Mouse (Mus musculus) hematopoietic stem cell, adult 5-6 weeks (primary cell): ENCODE results near the gene Zbtb20. TPM values are rescaled to one million over a fixed set of nuclear protein-coding genes. Genes with fewer than 3 reads are reported as not detected.

Experiments used
- ATAC-seq, 2 experiments: fragments of 125-278 bp in 1 of 2; replicated peaks in 1 of 2; 2 replicates each; pipeline ENCODE4 v1.8.0; 2016 to 2017; ENCODE audit warnings: inconsistent platforms in 2 of 2, mild to moderate bottlenecking in 2 of 2, moderate number of reproducible peaks in 2 of 2, low read depth in 1 of 2, moderate TSS enrichment in 1 of 2; ENCODE audit not compliant: low FRiP score in 2 of 2, poor library complexity in 2 of 2, severe bottlenecking in 2 of 2, insufficient read depth in 1 of 2, low TSS enrichment in 1 of 2
- total RNA-seq: library from RNA; stranded (forward); fragments of 172-1452, 232-1000 nt; gene quantifications from 2 replicates; pipeline ENCODE4 v1.2.3, GENCODE M21; 2017

The Zbtb20 gene
- total RNA-seq, 1 experiment from 2014 or later = 34.1 TPM

- no peak for ATAC-seq
These were observed 484.4 kb downstream of the Zbtb20 start for GRCm38 (mm10) chr16:43360112-43360511.

- no peak for ATAC-seq
These were observed 485.3 kb downstream of the Zbtb20 start for GRCm38 (mm10) chr16:43360838-43361480.

- peak; percentile 39 to 74 for ATAC-seq
These were observed 487.1 kb downstream of the Zbtb20 start for GRCm38 (mm10) chr16:43362651-43363300.

GRCm38 (mm10) chr16:43363316-43363715 is 487.6 kb downstream of the Zbtb20 start:
- ATAC-seq = no peak

- ATAC-seq = peak; percentile 82 to 83
These were observed 488.3 kb downstream of the Zbtb20 start for GRCm38 (mm10) chr16:43363751-43364515.

- ATAC-seq = no peak
These were observed 488.8 kb downstream of the Zbtb20 start for GRCm38 (mm10) chr16:43364516-43364910.

- ATAC-seq = no peak
These were observed 489.6 kb downstream of the Zbtb20 start for GRCm38 (mm10) chr16:43365277-43365676.

GRCm38 (mm10) chr16:43370496-43371020 is 494.9 kb downstream of the Zbtb20 start:
- ATAC-seq = no peak

GRCm38 (mm10) chr16:43376782-43377181 is 501.1 kb downstream of the Zbtb20 start:
- peak; percentile 94 to 96 for ATAC-seq

- ATAC-seq = no peak
These were observed 504.0 kb downstream of the Zbtb20 start for GRCm38 (mm10) chr16:43379351-43380325.

- ATAC-seq = 0 out of 4 replicates have a peak, but pooled peaks of 1 of the 2 experiments have one; percentile 19
These were observed 505.5 kb downstream of the Zbtb20 start for GRCm38 (mm10) chr16:43381183-43381582.

- no peak for ATAC-seq
These were observed 507.6 kb downstream of the Zbtb20 start for GRCm38 (mm10) chr16:43383149-43383740.

GRCm38 (mm10) chr16:43384953-43385619 is 509.4 kb downstream of the Zbtb20 start:
- no peak for ATAC-seq

- ATAC-seq = no peak
These were observed 510.0 kb downstream of the Zbtb20 start for GRCm38 (mm10) chr16:43385620-43386210.

- no peak for ATAC-seq
These were observed 510.7 kb downstream of the Zbtb20 start for GRCm38 (mm10) chr16:43386426-43386825.

GRCm38 (mm10) chr16:43388389-43388788 is 512.7 kb downstream of the Zbtb20 start:
- no peak for ATAC-seq
